Mouse (Mus musculus): ENCODE results near the gene Kcnab2.

Kcnab2 gene

GRCm38 (mm10) chr4:152385644-152386043, 92.0 kb downstream of the Kcnab2 start:
- peak in 1 of 2 experiments; percentile 41 for DNase-seq (ENCODE audit: low spot score in 2 of 2)

DNA sequence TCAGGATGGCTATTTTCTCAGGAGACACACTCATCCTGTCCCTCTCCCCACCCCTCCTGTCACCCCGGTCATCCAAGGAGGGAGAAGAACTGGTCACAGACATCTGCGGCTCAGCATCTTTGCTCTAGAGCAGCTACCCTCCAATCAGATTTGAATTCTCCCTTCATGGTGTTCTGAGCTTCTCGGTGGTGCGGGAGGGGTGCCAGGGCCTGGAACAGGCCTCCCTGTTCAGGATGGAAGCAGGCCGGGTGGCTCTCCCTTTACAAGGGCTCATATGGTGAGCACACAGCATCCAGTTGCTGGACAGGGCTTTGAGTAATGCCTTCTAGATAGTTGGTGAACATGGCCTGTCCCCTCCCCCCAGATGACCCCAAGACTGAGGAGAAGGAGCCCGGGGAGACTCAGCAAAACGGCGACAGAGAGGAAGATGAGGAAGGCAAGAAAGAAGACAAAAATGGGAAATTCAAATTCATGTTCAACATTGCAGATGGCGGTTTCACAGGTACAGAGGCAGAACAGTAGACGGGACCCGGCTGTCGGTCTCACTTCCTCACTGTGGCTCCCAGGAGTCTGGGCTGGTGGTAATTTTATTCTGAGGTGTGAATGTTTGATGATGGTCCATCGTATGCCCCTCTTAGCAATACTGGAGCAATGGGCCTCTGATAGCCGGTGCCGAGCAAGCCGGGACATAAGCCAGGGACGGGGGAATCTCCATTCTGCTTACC, 95.0 kb downstream of the Kcnab2 start:
- DNase-seq (ENCODE audit: low spot score in 2 of 2): no peak

DNA sequence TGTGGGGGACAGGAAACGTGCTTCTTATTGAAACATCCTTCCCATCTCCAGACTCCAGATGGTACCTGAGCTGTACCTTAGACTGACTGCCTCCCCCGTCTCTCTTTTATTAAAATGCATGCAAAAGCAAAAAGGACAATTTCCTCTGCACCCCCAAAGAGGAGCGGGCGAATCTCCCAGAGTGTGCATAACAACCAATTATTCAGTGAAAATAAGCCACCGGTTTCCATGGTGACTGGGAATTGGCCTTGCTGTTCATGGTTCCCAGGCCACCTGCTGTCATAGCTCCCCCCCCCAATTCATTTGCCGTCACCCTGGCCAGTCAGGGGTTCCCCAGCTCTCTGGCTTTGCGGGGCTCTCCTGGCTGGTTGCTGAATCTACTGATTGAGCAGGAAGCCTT, 112.4 kb downstream of the Kcnab2 start:
- DNase-seq (ENCODE audit: low spot score in 2 of 2): no peak

- no peak for DNase-seq (ENCODE audit: low spot score in 2 of 2)
Observed at GRCm38 (mm10) chr4:152362180-152362579, 115.5 kb downstream of the Kcnab2 start.

DNA sequence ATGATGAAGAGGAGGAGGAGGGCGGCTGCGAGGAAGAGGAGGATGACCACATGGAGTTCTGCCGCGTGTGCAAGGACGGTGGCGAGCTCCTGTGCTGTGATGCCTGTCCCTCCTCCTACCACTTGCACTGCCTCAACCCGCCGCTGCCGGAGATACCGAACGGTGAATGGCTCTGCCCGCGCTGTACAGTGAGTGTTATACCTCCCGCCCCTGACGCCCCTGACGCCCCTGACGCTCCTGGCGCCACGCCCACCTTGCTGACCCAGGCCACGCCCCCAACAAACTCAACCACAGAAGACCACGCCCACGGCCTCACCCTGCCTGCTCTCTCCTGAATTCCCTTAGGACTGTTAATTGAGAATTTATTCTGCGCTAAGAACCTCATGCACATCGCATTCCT, 116.8 kb downstream of the Kcnab2 start:
- no peak for DNase-seq (ENCODE audit: low spot score in 2 of 2)

DNA sequence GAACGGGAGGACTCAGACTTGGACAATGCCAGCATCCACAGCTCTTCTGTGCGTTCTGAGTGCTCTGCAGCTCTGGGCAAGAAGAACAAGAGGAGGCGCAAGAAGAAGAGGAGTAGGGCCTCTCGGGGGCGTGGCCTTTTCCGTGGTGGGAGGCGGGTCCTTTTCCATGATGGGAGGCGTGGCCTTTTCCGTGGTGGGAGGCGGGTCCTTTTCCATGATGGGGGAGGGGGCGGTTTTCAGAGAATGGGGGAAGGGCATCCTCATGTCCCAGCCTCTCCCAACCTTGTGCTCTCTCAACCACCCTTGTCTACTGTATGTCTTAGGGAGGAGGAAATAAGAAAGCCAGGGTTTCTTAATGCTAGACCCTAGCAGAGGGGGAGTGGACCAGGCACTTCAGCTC, 118.0 kb downstream of the Kcnab2 start:
- DNase-seq (ENCODE audit: low spot score in 2 of 2): no peak

GRCm38 (mm10) chr4:152355672-152356071, 122.0 kb downstream of the Kcnab2 start:
- DNase-seq (ENCODE audit: low spot score in 2 of 2): no peak

- no peak for DNase-seq (ENCODE audit: low spot score in 2 of 2)
Observed at GRCm38 (mm10) chr4:152353886-152354637, 123.6 kb downstream of the Kcnab2 start.

GRCm38 (mm10) chr4:152351422-152352305, 126.0 kb downstream of the Kcnab2 start:
- no peak for DNase-seq (ENCODE audit: low spot score in 2 of 2)

DNA sequence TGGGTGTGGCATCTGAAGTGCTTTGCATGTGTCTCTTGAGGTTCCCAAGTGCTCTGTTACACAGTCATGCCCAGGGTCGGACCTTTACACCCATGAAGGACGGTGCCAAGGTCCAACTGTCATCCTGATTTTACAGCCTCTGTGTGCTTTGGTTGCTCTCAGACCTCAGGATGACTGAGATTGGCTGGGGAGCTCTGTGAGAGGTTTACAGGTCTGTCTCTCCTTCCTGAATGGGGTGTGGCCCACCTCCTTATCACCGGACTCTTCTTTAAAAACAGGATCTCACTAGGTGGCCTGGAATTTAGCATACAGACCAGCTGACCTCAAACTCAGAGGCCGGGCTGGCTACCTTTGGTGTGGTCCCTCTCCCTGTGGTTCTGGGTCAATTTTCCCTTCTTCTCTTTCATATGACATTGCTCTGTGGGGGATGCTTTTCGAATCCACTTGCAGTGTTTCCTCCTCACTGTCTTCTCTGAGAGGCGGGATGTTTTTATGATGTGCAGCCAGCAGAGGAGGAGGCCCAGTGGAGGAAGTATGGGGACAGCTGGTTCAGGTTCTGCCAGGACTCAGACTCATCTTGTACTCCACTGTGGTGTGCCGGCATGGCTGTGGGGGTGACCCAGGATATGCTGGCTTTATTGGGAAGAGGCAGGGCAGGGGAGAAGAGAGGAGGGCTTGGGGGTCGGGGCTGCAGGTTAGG, 126.8 kb downstream of the Kcnab2 start:
- no peak for DNase-seq (ENCODE audit: low spot score in 2 of 2)

DNA sequence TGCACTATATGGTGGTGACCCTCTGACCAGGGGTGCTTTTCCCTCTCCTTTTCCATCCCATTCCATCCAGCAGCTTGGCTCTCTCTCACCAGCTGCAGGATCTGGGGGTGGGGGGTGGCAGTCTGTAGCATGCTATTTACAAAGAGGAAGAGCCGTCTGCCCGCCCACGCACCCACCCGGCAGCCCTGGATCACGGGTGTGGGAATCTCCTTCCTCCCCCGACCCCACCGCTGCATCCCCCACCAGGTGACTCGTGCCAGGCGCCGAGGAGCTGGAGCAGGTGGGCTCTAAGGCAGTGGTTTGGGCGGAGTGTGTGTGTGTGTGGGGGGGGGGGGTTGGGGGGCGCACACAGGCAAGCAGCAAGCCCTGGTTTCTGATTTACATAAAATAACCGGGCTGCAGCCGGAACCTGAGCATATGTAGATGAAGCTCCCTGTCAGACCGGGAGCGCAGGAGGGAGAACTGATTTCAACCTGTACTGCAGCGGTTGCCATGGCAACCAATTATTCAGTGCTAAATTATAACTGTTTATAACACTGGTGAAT, 127.8 kb downstream of the Kcnab2 start:
- peak in 1 of 2 experiments; percentile 57 for DNase-seq (ENCODE audit: low spot score in 2 of 2)

DNA sequence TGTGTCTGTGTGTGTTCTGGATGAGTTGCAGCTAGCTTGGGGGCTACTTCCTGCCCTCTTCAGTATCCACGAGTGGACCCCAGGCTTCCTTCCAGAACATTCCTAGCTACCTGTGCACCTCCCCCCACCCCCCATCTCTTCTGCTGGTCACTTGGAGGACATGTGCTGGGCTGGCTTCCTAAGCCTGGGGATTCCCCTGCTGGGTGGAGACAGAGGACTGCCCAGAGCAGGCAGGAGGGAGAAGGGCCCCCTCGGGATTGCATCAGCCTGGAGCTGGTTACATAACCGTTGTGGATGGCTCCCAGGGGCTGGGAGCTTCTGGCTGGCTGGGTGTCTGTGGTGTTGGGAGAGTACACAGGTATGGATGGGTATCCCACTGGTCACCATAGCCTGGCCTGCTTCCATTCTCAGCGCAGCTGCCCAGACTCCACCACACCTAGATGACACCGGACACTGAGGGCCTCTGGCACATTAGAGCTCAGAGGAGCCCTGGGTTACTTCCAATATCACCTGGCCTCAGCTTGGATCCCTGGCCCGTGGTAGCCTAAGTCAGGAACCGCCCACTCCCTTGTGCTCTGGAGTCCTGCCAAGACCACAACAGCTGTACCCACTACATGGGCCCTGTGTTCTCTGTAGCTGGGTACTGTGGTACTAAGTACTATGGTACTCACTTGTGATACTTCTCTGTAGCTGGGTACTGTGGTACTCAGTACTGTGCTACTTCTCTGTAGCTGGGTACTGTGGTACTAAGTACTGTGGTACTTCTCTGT, 132.4 kb downstream of the Kcnab2 start:
- no peak for DNase-seq (ENCODE audit: low spot score in 2 of 2)

DNA sequence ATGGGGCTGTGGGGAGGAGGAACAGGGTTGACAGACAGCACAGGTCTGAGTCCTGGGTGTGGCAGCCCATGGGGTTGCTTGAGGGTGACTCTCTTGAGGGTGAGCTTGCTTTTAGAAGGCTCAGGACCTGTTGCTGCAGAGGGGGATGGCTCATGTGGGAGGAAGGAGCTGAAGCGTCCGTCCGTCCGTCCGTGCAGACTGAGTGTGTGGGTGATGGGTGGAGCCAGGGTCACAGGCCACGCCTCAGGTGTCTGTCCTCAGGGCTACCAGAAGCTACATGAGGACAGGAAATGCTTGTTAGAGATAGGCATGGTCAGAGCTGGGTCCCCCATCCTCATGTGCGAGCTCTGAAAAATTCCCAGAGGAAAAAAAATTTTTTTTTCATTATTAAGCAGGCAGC, 133.0 kb downstream of the Kcnab2 start:
- no peak for DNase-seq (ENCODE audit: low spot score in 2 of 2)

- DNase-seq (ENCODE audit: low spot score in 2 of 2): no peak
Observed at GRCm38 (mm10) chr4:152343296-152343695, 134.4 kb downstream of the Kcnab2 start.

Measured in frontal cortex, postnatal 25 days (tissue).